Mouse (Mus musculus) heart, postnatal 25 days (tissue): Measurements from ENCODE around the gene Scml4. TPM values are rescaled to one million over a fixed set of nuclear protein-coding genes. Genes with fewer than 3 reads are reported as not detected.

ENCODE experiments used
- DNase-seq: peaks from one replicate; pipeline ENCODE4 v3.0.0; 2022; ENCODE audit warnings: low spot score
- intact Hi-C: fragments of 180-260 bp; cut with DNase I; formaldehyde crosslinking; loops from one replicate; pipeline ENCODE4 v1.15.1; 2025
- total RNA-seq, 2 experiments: library from RNA; stranded (reverse); gene quantifications; 2 replicates each; pipeline ENCODE4 v1.2.3; 2021

Gene Scml4
- total RNA-seq, 2 experiments from 2014 or later, result 1.2 to 1.8 TPM

- intact Hi-C loops, result loop anchor here (5.0 to 10.0 kb wide), 2 partner anchors 167 to 370 kb away; partner anchors contain the start of genes 9030612E09Rik and Sobp
- DNase-seq, result no peak
Observed at GRCm38 (mm10) chr10:43005031-43005430, 144.9 kb downstream of the Scml4 start.

DNA sequence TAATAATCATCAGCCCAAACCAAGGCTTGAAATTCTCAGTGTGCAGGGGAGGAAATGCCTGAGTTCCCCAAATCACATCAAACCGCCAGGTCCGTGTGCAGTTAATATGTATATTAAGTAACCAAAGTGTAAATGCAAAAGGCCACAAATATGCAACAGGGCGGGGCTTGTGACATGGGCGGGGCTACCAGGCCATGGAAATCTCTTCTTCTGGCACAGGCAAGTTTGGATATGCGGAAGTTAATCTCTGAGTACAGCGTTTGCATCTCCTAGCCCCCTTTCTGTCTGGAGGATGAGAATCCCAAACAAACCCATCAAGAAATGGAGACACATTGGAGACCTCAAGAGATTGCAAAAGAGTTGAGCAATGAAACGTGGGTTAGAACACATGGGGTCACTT is 145.5 kb downstream of the Scml4 start:
- intact Hi-C loops, result loop anchor here (5.0 to 10.0 kb wide), 2 partner anchors 167 to 369 kb away; partner anchors contain the start of genes 9030612E09Rik and Sobp
- no peak for DNase-seq

DNA sequence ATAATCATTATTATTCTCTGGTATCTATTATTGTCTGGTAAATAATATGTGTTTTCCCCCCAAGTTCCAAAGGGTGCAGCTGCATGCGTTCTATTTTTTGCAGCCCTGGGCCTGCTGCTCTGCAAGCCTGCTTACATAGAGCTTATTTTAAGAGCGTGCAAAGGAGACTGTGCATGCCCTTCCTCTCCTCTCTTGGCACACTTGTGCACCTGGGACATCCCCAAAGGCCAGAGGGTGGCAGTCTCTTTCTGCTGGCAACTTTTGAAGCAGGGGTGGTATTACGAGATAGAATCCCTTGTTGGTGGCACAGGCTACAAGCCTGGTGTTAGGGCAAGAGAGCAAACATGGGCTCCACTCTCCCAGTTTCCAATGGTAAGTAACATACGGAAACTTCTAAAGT is 146.4 kb downstream of the Scml4 start:
- DNase-seq, result no peak
- intact Hi-C loops, result loop anchor here (5.0 to 10.0 kb wide), 2 partner anchors 166 to 368 kb away; partner anchors contain the start of genes 9030612E09Rik and Sobp

GRCm38 (mm10) chr10:43008116-43008515 is 147.9 kb downstream of the Scml4 start:
- intact Hi-C loops, result loop anchor here (5.0 to 10.0 kb wide), 2 partner anchors 164 to 367 kb away; partner anchors contain the start of genes 9030612E09Rik and Sobp
- no peak for DNase-seq

Other genes with a start within 250 kb of the Scml4 start
- gene Sec63, start 98.9 kb upstream of the Scml4 start, total RNA-seq, result 10 to 100 TPM; 20.6 to 22.3 TPM